Mouse (Mus musculus) limb, embryonic 14.5 days (tissue): ENCODE measurements around the gene Ackr2. TPM values are rescaled to one million over a fixed set of nuclear protein-coding genes. Genes with fewer than 3 reads are reported as not detected.

Experiments used
- ATAC-seq: fragments of 200-750 bp; cut with Nextera tagmentation; 2 replicates; pipeline ENCODE4 v1.8.0; 2017; ENCODE audit warnings: low read depth, moderate number of reproducible peaks, moderate TSS enrichment; ENCODE audit not compliant: low FRiP score
- DNase-seq: peaks from one replicate; pipeline ENCODE4 v3.0.0-alpha.2; 2015; ENCODE audit warnings: low spot score
- H3K27ac ChIP-seq: fragments of 300-500 bp; sonication (generic); replicated peaks from 2 replicates; pipeline ENCODE4 v1.5.1; 2014; ENCODE audit warnings: low read depth, mild to moderate bottlenecking, low read length, moderate library complexity, mixed read lengths
- H3K27me3 ChIP-seq: fragments of 300-500 bp; sonication (generic); 2 replicates; pipeline ENCODE4 v1.6.1; 2014; ENCODE audit warnings: low read length, mixed read lengths; ENCODE audit not compliant: control insufficient read depth, insufficient read depth
- H3K36me3 ChIP-seq: fragments of 300-500 bp; sonication (generic); 2 replicates; pipeline ENCODE4 v1.6.1; 2014; ENCODE audit warnings: mild to moderate bottlenecking, low read length, moderate library complexity, mixed read lengths; ENCODE audit not compliant: control insufficient read depth, insufficient read depth
- H3K4me1 ChIP-seq: fragments of 300-500 bp; sonication (generic); 2 replicates; pipeline ENCODE4 v1.6.1; 2014; ENCODE audit warnings: antibody characterized with exemption, low read length, mixed read lengths; ENCODE audit not compliant: control insufficient read depth, insufficient read depth
- H3K4me2 ChIP-seq: fragments of 300-500 bp; sonication (generic); replicated peaks from 2 replicates; pipeline ENCODE4 v1.6.1; 2014; ENCODE audit warnings: low read depth, mild to moderate bottlenecking, low read length, moderate library complexity; ENCODE audit not compliant: severe bottlenecking
- H3K4me3 ChIP-seq: fragments of 300-500 bp; sonication (generic); replicated peaks from 2 replicates; pipeline ENCODE4 v1.5.1; 2014; ENCODE audit warnings: low read length
- H3K9ac ChIP-seq: fragments of 300-500 bp; sonication (generic); 2 replicates; pipeline ENCODE4 v1.6.1; 2014; ENCODE audit warnings: mild to moderate bottlenecking, low read depth, low read length, moderate library complexity; ENCODE audit not compliant: severe bottlenecking
- H3K9me3 ChIP-seq: fragments of 300-500 bp; sonication (generic); 2 replicates; pipeline ENCODE4 v1.6.1; 2016; ENCODE audit warnings: low read length; ENCODE audit not compliant: control insufficient read depth
- POLR2A ChIP-seq: fragments of 200-500 bp; IDR thresholded peaks from 2 replicates; pipeline ENCODE4 v1.8.0; 2012; ENCODE audit warnings: inconsistent platforms, mild to moderate bottlenecking, moderate library complexity, borderline replicate concordance; ENCODE audit not compliant: insufficient read depth, insufficient read length; ENCODE audit errors: extremely low read depth
- WGBS: fragments of 180-500 bp; shearing (Covaris S2); extraction: QIAGEN DNeasy Blood & Tissue Kit; methylation state at CpG from one replicate; pipeline ENCODE4 v1.1.7; 2014; 5-methylcytosine and 5-hydroxymethylcytosine counted together
- polyA plus RNA-seq, 2 experiments: library from polyadenylated mRNA; depleted of rRNA in 1 of 2; stranded (reverse) in 1 of 2; unstranded in 1 of 2; fragments of >200 nt; fragmentation: Nextera tagmentation in 1 of 2; extraction: Ambion mirVana in 1 of 2; gene quantifications; 2 replicates each; pipeline versions ENCODE4 v1.2.1 to v1.2.3; 2012 to 2014

Gene Ackr2
- polyA plus RNA-seq, 2 experiments: 0.25 to 0.26 TPM

DNA sequence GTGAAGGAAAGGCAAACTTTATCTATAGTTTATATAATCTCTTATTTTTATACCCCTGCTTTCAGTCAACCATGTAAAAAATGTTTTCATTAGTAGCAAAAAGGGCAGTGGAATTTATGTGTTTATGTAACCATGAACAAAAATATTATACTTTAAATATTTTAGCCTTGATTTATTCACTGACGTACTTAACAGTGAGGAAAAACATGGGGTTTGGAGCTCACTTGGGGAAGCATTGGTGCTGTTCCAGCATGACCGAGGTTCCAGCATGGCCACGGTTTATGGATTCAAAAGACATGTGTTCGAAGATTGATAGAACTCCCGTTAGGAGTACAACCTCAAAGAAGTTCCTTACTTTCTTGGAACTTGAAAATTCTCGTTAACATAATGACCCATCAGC is 29.9 kb upstream of the Ackr2 start:
- no peak overlapping the region for H3K27ac ChIP-seq
- no peak for ATAC-seq
- H3K9me3 ChIP-seq: no peaks in the 10 kb centered on the region
- 71% methylated on average over 6 of the region's 6 CpGs for WGBS
- no peaks in the 10 kb centered on the region for H3K36me3 ChIP-seq
- TF ChIP-seq POLR2A: no peak
- H3K4me2 ChIP-seq: no peak overlapping the region
- no peaks in the 10 kb centered on the region for H3K4me1 ChIP-seq
- DNase-seq: no peak
- H3K27me3 ChIP-seq: no peaks in the 10 kb centered on the region
- H3K4me3 ChIP-seq: no peak overlapping the region
- H3K9ac ChIP-seq: no peak overlapping the region

DNA sequence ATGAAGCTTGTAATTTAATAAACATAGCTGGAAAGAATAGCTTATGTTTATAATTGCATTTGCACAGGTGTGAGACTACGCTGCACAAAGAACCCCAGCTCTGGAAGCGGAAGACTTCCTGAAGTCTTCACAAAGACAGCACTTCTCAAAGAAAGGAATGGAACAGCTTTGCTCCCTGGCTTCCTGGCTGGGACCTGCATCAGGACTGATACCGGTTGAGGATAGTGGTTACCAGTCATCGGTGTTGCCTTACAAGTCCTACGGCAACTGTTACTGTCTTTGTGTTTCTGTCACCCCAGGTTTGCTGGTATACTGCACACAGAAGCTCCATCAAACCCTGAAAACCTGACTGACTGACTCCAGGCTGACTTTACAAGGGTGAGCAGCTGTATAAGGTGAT is 28.7 kb upstream of the Ackr2 start:
- Histone ChIP-seq H3K36me3 (no peaks in the 10 kb centered on the region), H3K9me3 (no peaks in the 10 kb centered on the region), H3K4me3 (no peak overlapping the region), H3K27me3 (no peaks in the 10 kb centered on the region), H3K4me1 (no peaks in the 10 kb centered on the region), H3K27ac (no peak overlapping the region), H3K9ac (no peak overlapping the region), H3K4me2 (no peak overlapping the region)
- ATAC-seq (no peak), DNase-seq (no peak)
- 74% methylated on average over 5 of the region's 5 CpGs for WGBS
- TF ChIP-seq POLR2A: no peak

DNA sequence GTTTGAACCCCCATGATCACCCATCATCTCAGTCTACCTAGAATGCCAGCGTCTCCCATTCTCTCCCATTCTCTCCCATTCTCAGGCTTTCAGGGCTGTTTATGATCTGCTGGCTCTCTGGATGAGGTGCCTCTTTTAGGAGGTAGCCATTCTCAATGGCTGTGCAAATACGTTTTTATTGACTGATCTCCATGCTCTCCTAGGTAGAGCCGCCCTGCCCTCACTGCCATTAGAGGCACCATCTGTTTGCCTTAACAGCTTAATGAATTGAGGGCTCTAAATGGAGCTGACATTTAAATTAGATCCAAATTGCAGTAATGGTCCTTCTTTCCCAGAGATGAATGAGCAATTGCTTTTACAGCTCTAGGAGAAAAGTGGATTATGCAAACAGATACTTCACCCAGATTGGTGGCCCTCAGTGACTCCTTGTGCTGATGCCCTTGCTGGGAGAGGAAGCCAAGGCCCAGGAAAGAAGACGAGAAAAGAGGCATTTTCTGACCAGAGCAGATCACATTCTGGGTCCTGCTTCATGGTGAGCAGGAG is 28.1 kb upstream of the Ackr2 start:
- no peaks in the 10 kb centered on the region for H3K27me3 ChIP-seq
- no peak overlapping the region for H3K9ac ChIP-seq
- H3K36me3 ChIP-seq: no peaks in the 10 kb centered on the region
- no peak overlapping the region for H3K4me2 ChIP-seq
- H3K27ac ChIP-seq: no peak overlapping the region
- no peak for DNase-seq
- no peak for TF ChIP-seq POLR2A
- no peak for ATAC-seq
- H3K4me3 ChIP-seq: no peak overlapping the region
- no peaks in the 10 kb centered on the region for H3K9me3 ChIP-seq
- WGBS: 26% methylated on average over 4 of the region's 4 CpGs
- H3K4me1 ChIP-seq: no peaks in the 10 kb centered on the region

DNA sequence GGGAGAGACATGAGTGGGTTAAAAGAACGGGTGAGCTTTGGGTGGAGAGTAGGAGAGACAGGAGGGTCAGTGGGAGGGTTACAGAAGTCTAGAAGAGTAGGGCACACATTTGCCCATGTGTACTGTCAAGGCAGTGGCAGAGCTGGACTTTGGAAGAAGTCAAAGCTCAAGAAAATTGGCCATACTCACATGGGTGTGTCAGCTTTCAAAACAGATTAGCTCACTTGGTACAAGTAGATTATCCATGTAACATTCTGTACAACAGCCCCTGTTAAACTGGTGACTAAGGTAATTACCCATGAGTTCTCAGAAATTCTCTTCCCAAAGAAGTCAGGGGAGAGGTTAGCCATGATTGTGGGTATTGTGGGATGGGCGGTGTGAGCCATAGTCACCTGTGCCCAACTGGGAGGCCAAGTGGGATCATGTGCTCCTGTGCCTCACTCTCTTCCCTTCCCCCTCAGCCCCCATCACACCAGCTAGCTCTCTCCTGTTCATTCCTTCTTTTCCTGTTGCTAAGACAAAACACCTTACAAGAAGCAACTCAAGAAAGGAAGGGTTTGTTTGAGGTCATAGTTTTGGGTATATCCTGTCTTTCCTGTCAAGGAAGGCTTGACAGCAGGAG is 26.0 kb upstream of the Ackr2 start:
- no peaks in the 10 kb centered on the region for H3K36me3 ChIP-seq
- 82% methylated on average over 2 of the region's 2 CpGs for WGBS
- DNase-seq (no peak), ATAC-seq (no peak)
- H3K4me1 ChIP-seq: no peaks in the 10 kb centered on the region
- TF ChIP-seq POLR2A: no peak
- no peak overlapping the region for H3K27ac ChIP-seq
- H3K4me3 ChIP-seq: no peak overlapping the region
- H3K9ac ChIP-seq: no peak overlapping the region
- no peaks in the 10 kb centered on the region for H3K9me3 ChIP-seq
- no peaks in the 10 kb centered on the region for H3K27me3 ChIP-seq
- no peak overlapping the region for H3K4me2 ChIP-seq

DNA sequence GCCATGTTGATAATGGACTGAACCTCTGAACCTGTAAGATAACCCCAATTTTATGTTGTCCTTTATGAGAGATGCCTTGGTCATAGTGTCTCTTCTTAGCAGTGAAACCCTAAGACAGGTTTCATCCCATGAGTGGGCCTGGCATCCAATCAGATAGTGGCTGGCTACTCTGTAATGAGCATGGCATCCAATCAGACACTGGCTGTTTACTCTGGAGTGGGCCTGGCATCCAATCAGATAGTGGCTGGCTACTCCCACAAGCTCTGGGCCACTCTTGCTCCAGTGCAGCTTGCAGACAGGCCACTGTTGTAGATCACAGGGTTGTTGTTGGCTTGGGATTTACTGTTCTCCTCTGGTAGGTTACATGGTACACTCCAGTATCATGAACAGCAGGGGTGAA is 24.6 kb upstream of the Ackr2 start:
- ATAC-seq (no peak), DNase-seq (no peak)
- H3K27ac ChIP-seq: no peak overlapping the region
- TF ChIP-seq POLR2A: no peak
- no peaks in the 10 kb centered on the region for H3K36me3 ChIP-seq
- no peak overlapping the region for H3K9ac ChIP-seq
- H3K4me1 ChIP-seq: no peaks in the 10 kb centered on the region
- H3K9me3 ChIP-seq: no peaks in the 10 kb centered on the region
- H3K4me2 ChIP-seq: no peak overlapping the region
- no peak overlapping the region for H3K4me3 ChIP-seq
- no peaks in the 10 kb centered on the region for H3K27me3 ChIP-seq
